Mouse (Mus musculus): ENCODE results near the gene Pde8a. TPM values are rescaled to one million over a fixed set of nuclear protein-coding genes. Genes with fewer than 3 reads are reported as not detected.

Gene Pde8a
- total and polyA plus RNA-seq, 2 experiments from 2014 or later, result 1.1 to 2.7 TPM

GRCm38 (mm10) chr7:81243361-81243760 is 30.0 kb downstream of the Pde8a start:
- ATAC-seq, result no peak
- H3K9ac ChIP-seq, result no peak overlapping the region
- H3K36me3 ChIP-seq (ENCODE audit: insufficient read depth), result no peaks in the 10 kb centered on the region
- H3K9me3 ChIP-seq (ENCODE audit: low read length), result no peaks in the 10 kb centered on the region
- no peaks in the 10 kb centered on the region for H3K4me1 ChIP-seq (ENCODE audit: insufficient read depth)
- no peak for TF ChIP-seq CTCF (IDR thresholded peaks at IDR 0.05; ENCODE audit: low read depth)
- WGBS, result 74% methylated on average over 5 of the region's 5 CpGs
- H3K4me2 ChIP-seq (ENCODE audit: low read depth), result no peak overlapping the region
- DNase-seq, result no peak
- H3K27ac ChIP-seq (ENCODE audit: low read depth, low read length), result no peak overlapping the region
- H3K27me3 ChIP-seq (ENCODE audit: insufficient read depth, low read length), result no peaks in the 10 kb centered on the region
- H3K4me3 ChIP-seq (ENCODE audit: low read depth, low read length), result no peak overlapping the region

GRCm38 (mm10) chr7:81249854-81250279 is 36.5 kb downstream of the Pde8a start:
- H3K27me3 ChIP-seq (ENCODE audit: insufficient read depth, low read length), result no peaks in the 10 kb centered on the region
- H3K4me3 ChIP-seq (ENCODE audit: low read depth, low read length), result no peak overlapping the region

GRCm38 (mm10) chr7:81250601-81251000 is 37.2 kb downstream of the Pde8a start:
- TF ChIP-seq CTCF (IDR thresholded peaks at IDR 0.05; ENCODE audit: low read depth), result no peak
- no peak overlapping the region for H3K27ac ChIP-seq (ENCODE audit: low read depth, low read length)

More at GRCm38 (mm10) chr7:81249854-81250279, 36.5 kb downstream of the Pde8a start:
- no peaks in the 10 kb centered on the region for H3K9me3 ChIP-seq (ENCODE audit: low read length)
- H3K4me2 ChIP-seq (ENCODE audit: low read depth), result no peak overlapping the region
- H3K9ac ChIP-seq, result no peak overlapping the region
- H3K27ac ChIP-seq (ENCODE audit: low read depth, low read length), result no peak overlapping the region
- no peaks in the 10 kb centered on the region for H3K4me1 ChIP-seq (ENCODE audit: insufficient read depth)
- H3K36me3 ChIP-seq (ENCODE audit: insufficient read depth), result no peaks in the 10 kb centered on the region
- ATAC-seq, result no peak
- 87% methylated on average over 3 of the region's 3 CpGs for WGBS
- TF ChIP-seq CTCF (IDR thresholded peaks at IDR 0.05; ENCODE audit: low read depth), result no peak
- DNase-seq, result no peak

GRCm38 (mm10) chr7:81251521-81251920 is 38.1 kb downstream of the Pde8a start:
- no peak for ATAC-seq
- H3K4me2 ChIP-seq (ENCODE audit: low read depth), result no peak overlapping the region
- DNase-seq, result no peak
- H3K27ac ChIP-seq (ENCODE audit: low read depth, low read length), result no peak overlapping the region
- no peaks in the 10 kb centered on the region for H3K27me3 ChIP-seq (ENCODE audit: insufficient read depth, low read length)
- no peak overlapping the region for H3K4me3 ChIP-seq (ENCODE audit: low read depth, low read length)
- H3K9me3 ChIP-seq (ENCODE audit: low read length), result no peaks in the 10 kb centered on the region
- TF ChIP-seq CTCF (IDR thresholded peaks at IDR 0.05; ENCODE audit: low read depth), result no peak
- H3K9ac ChIP-seq, result no peak overlapping the region
- H3K36me3 ChIP-seq (ENCODE audit: insufficient read depth), result no peaks in the 10 kb centered on the region
- 87% methylated on average over 2 of the region's 2 CpGs for WGBS
- H3K4me1 ChIP-seq (ENCODE audit: insufficient read depth), result no peaks in the 10 kb centered on the region

More at GRCm38 (mm10) chr7:81250601-81251000, 37.2 kb downstream of the Pde8a start:
- ATAC-seq (no peak), DNase-seq (no peak)
- H3K4me1 ChIP-seq (ENCODE audit: insufficient read depth), result no peaks in the 10 kb centered on the region
- no peaks in the 10 kb centered on the region for H3K9me3 ChIP-seq (ENCODE audit: low read length)
- WGBS, result 80% methylated on average over 6 of the region's 6 CpGs
- H3K9ac ChIP-seq, result no peak overlapping the region
- H3K4me2 ChIP-seq (ENCODE audit: low read depth), result no peak overlapping the region
- no peaks in the 10 kb centered on the region for H3K36me3 ChIP-seq (ENCODE audit: insufficient read depth)
- H3K4me3 ChIP-seq (ENCODE audit: low read depth, low read length), result no peak overlapping the region
- H3K27me3 ChIP-seq (ENCODE audit: insufficient read depth, low read length), result no peaks in the 10 kb centered on the region

- H3K4me1 ChIP-seq (ENCODE audit: insufficient read depth), result no peaks in the 10 kb centered on the region
- H3K36me3 ChIP-seq (ENCODE audit: insufficient read depth), result no peaks in the 10 kb centered on the region
- ATAC-seq, result no peak
- no peak overlapping the region for H3K9ac ChIP-seq
- H3K4me3 ChIP-seq (ENCODE audit: low read depth, low read length), result no peak overlapping the region
- WGBS, result 72% methylated on average over 11 of the region's 11 CpGs
- no peak for TF ChIP-seq CTCF (IDR thresholded peaks at IDR 0.05; ENCODE audit: low read depth)
- H3K4me2 ChIP-seq (ENCODE audit: low read depth), result no peak overlapping the region
- no peaks in the 10 kb centered on the region for H3K9me3 ChIP-seq (ENCODE audit: low read length)
- no peak for DNase-seq
- no peak overlapping the region for H3K27ac ChIP-seq (ENCODE audit: low read depth, low read length)
- H3K27me3 ChIP-seq (ENCODE audit: insufficient read depth, low read length), result no peaks in the 10 kb centered on the region
Observed at GRCm38 (mm10) chr7:81253317-81253716, 39.9 kb downstream of the Pde8a start.

GRCm38 (mm10) chr7:81254579-81254978 is 41.2 kb downstream of the Pde8a start:
- Histone ChIP-seq H3K4me3 (ENCODE audit: low read depth, low read length) (no peak overlapping the region), H3K36me3 (ENCODE audit: insufficient read depth) (no peaks in the 10 kb centered on the region), H3K4me1 (ENCODE audit: insufficient read depth) (no peaks in the 10 kb centered on the region), H3K4me2 (ENCODE audit: low read depth) (no peak overlapping the region), H3K9me3 (ENCODE audit: low read length) (no peaks in the 10 kb centered on the region), H3K27me3 (ENCODE audit: insufficient read depth, low read length) (no peaks in the 10 kb centered on the region), H3K9ac (no peak overlapping the region), H3K27ac (ENCODE audit: low read depth, low read length) (no peak overlapping the region)
- TF ChIP-seq CTCF (IDR thresholded peaks at IDR 0.05; ENCODE audit: low read depth), result no peak
- no peak for DNase-seq
- no peak for ATAC-seq

GRCm38 (mm10) chr7:81255456-81255855 is 42.1 kb downstream of the Pde8a start:
- no peak for TF ChIP-seq CTCF (IDR thresholded peaks at IDR 0.05; ENCODE audit: low read depth)
- H3K9me3 ChIP-seq (ENCODE audit: low read length), result no peaks in the 10 kb centered on the region
- no peak overlapping the region for H3K4me2 ChIP-seq (ENCODE audit: low read depth)
- H3K9ac ChIP-seq, result no peak overlapping the region
- H3K4me3 ChIP-seq (ENCODE audit: low read depth, low read length), result no peak overlapping the region
- 85% methylated on average over 3 of the region's 3 CpGs for WGBS
- no peaks in the 10 kb centered on the region for H3K27me3 ChIP-seq (ENCODE audit: insufficient read depth, low read length)
- no peak for DNase-seq
- no peaks in the 10 kb centered on the region for H3K36me3 ChIP-seq (ENCODE audit: insufficient read depth)
- H3K27ac ChIP-seq (ENCODE audit: low read depth, low read length), result no peak overlapping the region
- no peaks in the 10 kb centered on the region for H3K4me1 ChIP-seq (ENCODE audit: insufficient read depth)
- ATAC-seq, result no peak

All from forebrain, postnatal 0 days (tissue).